Mouse (Mus musculus): Measurements from ENCODE around the gene Mical3.
A peak's percentile ranks its signal among the peaks of the same experiment; 100 is the strongest.

Mical3 gene

DNA sequence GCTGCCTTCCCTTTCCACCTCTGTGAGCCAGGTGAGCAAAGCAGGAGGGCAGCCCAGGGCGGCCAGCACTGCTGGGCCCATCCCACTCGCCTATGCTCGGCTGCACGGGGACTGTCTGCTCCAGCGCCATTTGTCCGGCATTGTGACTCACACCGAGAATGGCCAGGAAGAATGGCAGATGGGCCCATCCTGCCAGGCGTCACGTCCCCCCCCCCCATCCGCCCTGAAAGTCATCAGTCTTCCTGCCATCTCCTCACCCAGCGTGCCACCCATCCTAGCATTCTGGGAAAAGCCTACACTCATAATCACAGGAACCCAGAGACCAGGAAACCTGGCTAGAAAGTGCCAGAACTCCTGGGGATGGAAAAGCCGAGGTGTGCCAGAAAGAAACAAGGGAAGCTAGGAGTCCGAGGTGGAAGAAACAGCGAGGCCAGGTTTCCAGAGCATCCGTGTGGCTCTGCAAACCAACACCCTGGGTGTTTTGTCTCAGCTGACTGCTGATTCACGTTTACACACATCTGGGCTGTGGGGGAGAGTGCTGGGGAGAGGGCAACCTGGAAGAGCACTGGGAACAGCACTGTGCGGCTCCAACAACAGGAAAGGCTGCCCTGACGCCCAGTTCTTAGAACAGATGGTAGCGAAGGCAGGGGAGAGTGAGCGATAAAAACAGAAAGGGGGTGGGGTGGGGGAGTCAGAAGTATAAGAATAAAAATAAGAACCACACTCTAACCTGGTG is 85.3 kb downstream of the Mical3 start:
- DNase-seq = no peak

DNA sequence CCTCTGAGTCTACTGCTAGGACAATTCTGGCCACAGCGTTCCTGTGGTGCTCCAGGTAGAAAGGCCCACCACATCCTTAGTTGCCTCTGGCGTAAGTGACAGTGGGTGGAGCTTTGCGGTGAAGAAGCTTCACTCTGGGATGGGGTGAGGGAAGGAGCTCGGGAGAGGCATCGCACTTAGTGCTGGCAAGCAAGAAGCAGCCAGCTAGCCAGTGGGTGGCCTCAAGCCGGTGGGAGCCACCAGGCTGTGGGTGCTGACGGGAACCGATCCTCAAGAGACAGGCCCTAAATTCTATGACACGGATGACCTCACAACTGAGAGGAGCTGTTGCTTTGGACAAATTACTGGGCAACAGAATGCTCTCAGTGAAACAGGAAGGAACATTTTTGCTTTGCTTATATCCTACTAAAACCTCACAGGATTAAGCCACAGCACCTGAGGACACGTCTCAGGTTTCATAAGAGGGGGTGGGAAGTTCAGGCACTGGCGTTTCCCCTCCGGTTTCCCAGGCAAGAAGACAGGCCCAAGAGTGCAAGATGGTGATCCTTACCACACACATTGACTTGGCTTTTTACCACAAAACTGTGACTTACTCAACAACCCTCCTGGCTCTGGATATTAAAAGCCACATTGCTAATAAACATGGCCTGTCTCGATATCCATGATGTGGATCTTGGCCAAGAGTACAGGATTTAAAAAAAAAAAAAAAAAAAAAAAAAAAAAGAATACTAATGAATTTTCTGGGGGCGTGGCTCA is 87.2 kb downstream of the Mical3 start:
- no peak for DNase-seq

DNA sequence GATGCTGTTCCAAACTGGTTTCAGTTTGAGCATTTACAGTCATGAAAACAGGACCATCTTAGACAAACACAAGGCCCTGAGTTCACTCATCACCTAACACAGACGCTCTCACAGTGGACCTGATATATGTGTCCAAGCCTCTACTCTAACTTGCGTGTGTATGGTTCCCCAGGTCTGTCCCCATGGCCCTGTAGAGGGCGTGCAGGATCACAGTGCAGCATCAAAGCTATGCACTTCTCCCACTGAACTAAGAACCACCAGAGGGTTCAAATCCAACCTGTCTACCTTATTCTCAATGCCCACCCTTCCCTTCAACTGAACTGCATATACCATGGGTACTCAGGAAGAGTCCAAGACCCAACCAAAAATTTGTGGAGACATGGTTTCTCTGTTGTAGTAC is 91.1 kb downstream of the Mical3 start:
- no peak for DNase-seq

DNA sequence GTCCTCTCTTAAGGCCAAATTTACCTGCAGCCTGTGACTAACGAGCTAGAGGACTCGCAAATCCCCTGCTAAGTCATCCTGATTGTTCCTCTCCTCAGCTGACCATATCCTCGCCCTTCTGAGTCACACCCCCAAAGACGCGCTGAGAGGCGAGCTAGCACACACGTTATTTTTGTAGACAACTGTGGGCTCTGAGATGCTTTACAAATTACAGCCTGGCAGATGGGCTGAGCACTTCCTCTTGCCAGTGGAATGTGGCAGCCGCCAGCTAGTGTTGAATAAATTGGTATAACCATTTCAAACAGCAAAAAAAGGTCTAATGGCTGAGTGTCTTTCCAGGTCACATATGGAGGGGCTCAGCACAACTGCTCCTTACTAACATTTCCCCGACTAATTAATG is 91.5 kb downstream of the Mical3 start:
- DNase-seq = peak; percentile 78

DNA sequence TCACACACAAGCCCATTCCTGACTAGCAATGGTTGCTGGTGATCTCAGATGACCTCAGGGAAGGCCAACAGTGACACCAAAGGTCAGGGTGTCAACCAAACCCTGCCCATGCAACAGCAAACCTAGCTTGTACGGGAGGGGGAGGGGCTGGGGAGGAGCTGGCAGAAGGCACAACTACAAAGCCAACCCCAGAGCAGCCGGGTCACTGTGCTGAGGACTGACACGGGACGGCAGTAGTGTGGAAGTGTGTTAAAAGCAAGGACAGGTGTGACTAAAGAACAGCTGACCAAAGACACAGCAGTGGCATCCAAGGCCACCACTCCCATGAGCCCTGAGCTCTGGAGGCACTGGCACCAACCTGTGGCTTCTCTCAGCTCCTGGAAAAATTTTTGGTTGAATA is 93.7 kb downstream of the Mical3 start:
- DNase-seq = no peak

DNA sequence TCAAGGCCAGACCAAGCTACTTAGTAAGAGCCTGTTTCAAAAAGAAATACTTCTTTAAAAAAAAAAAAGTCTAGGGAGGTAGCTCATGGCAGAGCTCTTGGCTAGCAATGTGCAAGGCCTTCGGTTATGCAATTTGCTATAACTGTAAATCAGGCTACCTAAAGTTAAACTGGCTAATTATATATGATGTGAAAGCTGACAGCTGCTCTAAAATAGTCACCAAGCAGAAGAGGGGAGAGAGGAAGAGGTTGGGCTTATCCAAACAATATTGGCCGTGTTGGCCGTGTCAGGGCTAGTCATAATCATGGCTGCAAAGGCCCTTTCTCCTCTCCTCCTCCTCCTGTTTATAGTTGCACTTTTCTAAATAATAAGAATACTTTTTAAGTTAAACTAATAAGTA is 94.9 kb downstream of the Mical3 start:
- no peak for DNase-seq

DNA sequence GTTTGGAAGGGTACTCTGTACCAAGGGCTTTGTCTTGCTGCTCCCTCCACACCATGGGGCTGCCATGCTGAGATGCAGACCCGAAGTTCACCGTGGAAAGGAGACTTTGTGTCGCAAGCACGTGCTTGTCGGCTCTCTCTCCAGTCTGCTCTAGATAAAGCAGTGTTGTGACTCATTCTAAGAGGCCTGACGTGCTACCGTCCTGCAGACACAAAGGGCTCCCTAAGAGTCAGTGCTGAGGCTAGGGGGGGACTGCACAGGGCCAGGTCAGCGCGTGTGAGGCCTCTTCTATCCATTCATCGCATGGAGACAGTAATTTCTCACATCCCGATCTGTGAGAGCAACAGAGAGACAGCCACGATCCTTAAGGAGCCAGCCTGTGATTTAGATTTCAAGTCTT is 95.5 kb downstream of the Mical3 start:
- no peak for DNase-seq

DNA sequence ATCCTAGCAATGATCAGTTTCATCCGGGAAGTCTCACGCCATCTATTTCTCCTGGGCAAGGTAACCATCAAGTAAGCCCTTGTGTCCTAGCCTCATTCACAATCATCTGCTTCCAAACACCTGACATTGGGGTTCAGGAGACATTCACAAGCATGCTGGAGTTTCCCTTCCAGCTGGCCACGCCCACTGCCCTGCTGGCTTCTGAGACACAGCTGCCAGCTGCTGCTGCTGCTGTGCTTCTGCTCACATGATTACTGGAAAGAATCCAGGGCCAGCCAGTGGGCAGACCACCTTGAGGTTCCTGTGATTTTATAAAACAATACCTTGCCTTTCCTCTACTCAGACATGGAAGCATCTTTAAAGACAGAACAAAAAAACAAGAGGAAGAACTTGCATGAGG is 97.5 kb downstream of the Mical3 start:
- DNase-seq = no peak

DNA sequence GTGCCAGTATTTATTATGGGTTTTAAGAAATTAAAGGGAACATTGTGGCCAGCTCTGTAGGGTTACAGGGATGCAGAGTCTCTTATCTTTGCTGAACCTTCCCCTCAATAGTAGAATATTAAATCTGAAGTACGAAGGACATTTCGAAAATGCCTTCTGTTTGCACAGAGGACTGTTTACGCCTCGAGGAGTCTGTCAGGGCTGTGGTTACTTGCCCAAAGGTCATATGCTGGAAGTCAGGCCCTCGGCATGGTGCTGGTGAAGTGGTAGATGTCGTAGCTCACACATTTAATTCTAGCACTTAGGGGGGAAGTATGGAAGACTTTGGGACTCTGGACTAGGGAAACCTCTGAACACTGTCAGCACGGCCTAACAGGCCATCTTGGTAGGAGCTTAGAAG is 99.4 kb downstream of the Mical3 start:
- DNase-seq = no peak

DNA sequence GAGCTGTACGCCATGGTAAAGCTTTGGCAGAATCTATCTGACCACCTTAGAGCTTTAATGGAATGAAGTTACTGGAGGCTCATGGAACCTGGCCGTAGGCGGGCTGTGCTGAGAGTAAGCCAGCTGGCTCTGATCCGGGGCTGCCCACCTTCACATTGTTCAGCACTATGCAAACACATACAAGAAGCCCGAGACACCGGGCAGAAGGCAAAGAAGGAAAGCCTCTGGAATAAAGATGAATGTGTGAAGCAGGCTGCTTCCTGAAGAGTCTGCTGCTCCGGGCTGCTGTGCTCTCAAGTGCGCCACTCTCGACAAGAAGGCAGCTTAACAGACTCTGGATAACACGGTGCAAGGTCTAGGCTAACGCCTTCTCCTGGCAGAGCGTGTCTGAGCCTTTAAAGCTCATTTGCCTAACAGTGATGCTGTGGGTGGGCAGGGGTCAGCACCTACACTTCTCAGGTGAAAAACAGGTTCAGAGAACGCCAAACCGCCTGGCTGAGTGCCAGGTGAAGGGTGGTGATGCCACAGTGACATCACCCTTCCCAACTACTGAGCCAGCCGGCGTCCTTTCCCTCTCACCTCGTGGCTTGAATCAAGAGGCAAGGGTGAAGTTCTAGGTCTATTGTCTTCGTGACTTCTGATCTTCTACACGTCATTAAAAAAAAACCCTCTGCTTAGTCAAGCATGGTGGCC is 100.8 kb downstream of the Mical3 start:
- peak; percentile 48 for DNase-seq

DNA sequence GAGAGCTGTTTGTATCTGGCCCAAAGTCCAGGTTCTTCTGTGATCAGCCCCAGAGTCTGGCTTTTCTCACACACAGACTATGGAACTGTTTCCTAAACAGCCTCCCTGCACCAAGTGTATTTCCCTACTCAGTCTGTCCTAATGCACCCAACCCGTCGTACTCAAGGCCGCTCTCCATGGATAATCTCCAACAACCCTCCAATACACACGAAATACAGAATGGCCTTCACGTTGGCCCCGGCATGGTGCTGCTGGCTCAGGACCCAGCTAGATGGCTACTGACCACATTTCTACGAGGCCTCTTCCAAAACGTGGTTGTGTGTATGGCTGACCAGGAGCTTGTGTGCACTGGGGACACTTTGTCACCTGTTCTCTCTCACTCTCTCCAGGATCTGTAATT is 102.3 kb downstream of the Mical3 start:
- DNase-seq = no peak

DNA sequence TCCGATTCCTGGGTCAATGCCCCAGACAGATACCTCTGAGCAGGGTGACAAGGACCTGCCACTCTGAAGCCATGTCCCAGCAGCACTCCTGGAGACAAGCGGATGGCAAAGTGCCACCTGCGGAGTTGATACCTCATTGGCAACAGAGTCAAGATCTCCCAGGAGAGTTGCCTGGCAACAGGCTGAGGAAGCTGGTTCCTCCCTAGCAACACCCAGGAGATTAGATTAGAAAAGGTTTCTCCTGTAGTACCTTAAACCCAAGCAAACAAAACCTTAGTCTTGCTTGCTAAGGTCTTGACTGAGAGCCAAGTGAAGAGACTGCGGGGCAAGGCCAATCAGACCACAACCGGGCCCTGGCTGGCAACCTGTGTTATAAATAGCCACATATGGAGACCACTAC is 103.5 kb downstream of the Mical3 start:
- DNase-seq = no peak

DNA sequence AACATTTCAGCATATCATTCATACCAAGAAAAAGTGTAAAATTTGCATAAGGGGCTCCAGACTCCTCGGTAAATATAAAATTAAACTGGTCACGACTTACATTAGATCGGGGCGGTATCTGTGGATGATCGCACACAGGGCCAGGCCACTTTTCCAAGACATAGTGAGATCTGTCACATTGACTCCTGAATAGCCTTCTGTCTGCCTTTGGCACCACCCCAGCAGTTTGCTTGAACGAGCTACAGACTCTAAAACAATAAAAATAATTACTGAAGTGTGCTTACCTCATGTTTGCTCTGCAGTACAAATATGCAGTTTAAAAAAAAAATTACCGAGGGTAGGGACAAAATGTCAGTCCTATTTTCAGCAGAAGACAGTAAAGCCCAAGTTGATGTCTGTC is 103.9 kb downstream of the Mical3 start:
- DNase-seq = no peak

DNA sequence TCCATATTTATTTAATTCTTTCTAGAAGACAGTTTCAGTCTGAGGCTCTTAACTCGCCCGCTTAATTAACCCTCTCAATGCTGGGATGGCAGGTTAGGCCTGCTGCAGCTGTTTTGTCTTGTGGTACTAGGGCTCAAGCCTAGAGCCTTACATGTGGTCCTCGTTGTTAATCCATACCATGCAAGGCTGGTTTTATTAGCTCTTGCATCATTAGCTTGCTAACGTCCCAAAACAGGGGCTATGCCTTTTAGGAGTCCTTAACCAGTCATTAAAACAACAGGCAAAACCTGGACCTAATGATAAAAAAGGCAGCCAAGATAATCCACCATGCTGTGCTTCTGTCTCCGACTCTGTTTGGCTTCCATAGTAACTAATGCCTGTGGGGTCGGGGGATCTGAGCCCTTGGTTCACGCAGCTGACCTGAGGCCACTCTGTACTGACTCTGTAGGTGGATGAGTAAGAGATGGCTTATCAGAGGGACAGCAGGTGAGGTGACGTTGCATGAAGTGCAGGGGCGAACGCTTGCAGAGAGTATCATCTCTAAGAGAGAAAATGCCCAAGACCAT is 104.7 kb downstream of the Mical3 start:
- no peak for DNase-seq

DNA sequence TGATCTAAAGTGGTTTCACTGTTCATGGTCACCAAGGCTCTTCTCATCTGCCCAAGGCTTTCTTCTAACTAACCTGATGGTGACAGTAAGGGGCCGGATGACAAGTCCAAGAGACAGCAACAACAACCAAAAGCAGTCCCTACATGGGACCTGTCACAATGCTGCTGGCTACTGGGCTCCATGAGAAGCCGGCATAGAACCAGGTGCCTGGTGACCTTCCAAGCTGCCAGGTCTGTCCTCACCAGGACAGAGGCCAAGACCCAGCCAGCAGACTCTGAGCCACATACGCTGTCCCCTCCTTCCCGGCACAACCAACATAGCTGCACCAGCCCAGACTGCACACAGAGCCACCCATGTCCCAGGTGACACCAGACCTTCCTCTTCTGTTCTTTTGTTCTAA is 112.7 kb downstream of the Mical3 start:
- no peak for DNase-seq

DNA sequence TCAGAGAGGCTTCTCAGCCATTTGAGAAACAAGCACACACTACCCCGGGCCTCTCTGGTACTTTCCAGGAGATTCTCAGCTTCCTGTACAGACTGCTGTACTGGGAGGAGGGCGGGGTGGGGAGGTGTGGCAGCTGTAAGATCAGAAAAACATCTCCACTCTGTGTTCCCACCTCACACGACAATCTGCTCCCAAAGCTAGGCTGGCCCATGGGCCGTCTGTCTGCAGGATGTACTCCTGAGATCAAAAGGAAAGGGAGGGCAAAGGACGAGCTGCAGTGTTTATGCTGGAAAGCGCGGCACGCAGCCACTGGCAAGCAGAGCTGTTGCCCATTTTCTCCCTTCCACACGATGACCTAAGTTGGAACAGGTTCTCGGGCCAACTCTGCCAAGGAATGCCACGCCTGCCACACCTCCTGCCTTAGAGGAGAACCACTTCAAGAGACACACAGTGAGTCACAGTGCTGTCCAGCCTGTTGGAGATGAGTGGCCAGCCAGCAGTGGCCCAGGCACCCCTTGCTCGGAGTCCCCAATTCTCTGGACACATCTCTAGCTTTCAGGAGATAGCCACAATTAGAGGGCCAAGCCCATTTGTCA is 113.3 kb downstream of the Mical3 start:
- DNase-seq = no peak

DNA sequence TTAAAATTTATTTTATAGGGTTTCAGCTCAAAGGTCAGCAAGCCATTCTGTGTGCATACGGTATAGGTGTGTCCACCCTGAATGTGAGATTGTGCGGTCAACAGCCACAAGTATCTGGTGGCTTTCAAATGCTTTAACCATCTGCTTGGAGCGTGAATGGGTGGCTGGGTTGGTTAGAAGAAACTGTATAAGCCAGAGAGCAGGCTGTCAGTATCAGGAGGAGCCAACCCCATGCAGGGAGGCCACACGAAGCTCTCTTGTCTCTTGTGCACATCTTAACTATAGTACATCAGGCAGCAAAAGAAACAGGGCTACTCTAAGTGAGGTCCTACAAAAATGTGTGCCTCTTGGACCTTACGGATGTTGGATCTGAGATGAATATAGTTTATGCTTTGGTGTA is 114.7 kb downstream of the Mical3 start:
- DNase-seq = no peak

DNA sequence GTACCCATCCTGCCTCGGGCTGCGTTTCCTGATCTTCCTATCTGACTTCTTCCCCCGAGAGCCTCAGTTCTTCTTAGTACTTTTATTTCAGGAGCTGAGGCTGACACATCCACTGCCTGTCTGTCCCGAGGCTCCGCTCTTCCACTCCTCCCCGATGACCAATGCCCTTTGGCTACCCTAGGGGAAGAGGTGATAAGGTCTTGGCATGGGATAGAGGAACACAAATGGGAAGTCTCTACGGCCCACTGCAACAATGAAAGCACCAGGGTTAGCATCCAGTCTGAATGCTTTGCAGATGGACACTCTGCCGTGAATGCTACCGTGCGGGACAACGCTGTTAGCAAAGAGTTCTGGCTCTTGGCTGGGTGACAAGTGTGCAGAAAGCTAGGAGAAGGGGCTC is 116.5 kb downstream of the Mical3 start:
- DNase-seq = no peak

DNA sequence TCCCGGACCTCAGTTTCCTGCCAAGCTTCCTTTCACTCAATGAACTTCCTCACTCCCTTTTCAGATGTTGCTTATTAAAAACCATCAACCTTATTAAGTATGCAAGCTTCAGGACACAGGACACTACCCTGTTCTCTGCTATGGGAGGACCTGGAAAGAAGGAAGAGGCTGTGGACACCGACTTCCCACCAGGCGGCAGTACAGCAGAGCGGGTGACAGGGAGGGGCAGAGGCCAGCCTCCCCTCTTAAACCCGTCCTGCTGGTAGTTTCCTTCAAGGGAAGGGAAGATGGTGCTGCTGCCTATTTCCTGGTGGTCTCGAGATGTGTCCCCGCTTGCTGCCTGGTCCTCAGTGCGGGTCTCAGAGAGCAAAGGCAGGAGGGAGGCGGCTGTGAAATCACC is 117.0 kb downstream of the Mical3 start:
- no peak for DNase-seq

DNA sequence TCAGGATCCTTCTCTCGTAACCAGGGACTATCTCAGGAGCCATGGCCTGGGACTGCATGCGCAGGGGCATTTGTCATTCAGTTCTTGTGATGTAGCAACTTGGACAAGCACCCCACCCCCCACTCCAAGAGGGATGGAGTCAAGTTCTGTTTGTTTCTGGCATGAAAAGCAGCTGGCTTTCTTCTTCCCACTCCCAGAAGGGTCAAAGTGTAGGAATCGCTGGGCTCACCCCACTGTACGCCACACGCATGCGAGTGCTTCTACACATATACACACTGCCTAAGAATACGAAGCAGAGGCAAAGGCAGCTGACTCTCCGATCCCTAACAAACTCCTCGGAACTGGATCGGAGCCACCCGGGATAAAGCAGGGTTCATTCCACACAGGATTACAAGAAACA is 119.1 kb downstream of the Mical3 start:
- no peak for DNase-seq

DNA sequence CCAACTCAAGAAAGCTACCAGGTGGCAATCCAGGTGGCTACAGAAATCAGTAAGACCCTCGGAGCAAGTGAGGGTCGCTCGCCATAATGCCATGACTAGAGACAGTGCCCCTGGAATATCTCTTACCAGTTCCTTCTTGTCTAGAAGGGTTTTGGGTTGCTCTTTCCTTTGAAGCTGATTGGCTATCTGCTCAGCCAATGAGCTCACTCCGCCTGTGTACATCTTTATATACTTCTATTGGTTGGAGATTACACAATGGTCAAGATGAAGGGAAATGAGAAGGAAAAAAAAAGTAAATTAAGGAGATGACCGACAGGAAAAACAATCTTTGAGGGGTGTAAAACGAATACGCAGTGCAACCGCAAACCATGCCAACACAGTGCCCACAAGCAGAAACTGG is 121.1 kb downstream of the Mical3 start:
- DNase-seq = no peak

DNA sequence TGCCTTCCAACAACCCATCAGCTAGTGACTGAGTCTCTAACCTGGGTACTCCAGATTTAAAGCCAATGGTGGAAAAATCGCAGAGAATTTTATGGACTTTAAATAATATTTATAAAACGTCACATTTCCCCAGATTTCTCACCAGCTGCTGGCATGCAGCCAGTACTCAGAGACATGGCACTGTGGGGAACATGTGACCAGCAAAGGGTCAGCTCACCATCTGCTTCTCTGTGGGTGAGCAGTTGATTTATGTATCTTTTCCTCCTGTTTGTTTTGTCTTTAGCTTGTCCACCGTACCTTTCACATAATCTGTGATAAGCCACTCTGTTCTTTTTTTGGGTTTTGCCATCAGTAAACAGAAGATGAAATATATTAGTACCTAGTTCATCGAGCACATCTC is 125.8 kb downstream of the Mical3 start:
- DNase-seq = no peak

DNA sequence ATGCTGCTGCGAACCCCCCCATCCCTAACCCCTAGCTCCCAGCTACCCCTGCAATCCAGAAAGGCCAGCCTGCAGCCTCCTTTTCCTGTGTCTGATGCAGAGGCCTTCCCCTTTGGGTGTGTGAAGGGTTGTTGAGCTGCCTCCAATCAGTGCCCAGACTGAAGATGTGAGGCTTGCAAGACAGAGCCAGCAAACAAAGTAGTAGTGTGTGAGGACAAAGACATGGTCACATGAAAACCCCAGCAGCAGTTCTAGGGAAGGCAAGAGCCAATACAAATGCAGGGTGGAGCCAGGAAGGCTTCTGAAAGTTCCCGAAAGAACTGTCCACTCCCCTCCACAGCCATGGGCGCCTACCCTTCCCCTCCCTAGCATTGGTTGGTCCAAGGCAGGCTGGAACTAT is 127.8 kb downstream of the Mical3 start:
- no peak for DNase-seq
